Mouse (Mus musculus) lung, postnatal 0 days (tissue): Measurements from ENCODE around the gene Orai3.

ENCODE experiments used
- CTCF ChIP-seq: IDR thresholded peaks from 2 replicates; pipeline ENCODE4 v1.5.1; 2016; ENCODE audit warnings: antibody characterized with exemption, mild to moderate bottlenecking
- EP300 ChIP-seq: IDR thresholded peaks from 2 replicates; pipeline ENCODE4 v1.6.1; 2016; ENCODE audit warnings: antibody characterized with exemption, mild to moderate bottlenecking, control low read depth

- TF ChIP-seq CTCF, result no peak
- TF ChIP-seq EP300, result no peak
Measured at GRCm38 (mm10) chr7:127760478-127760877, 9.1 kb upstream of the Orai3 start.
